Mouse (Mus musculus) spleen, adult 2 months (tissue): ENCODE measurements around the gene Olfr484.

Experiments used
- CTCF ChIP-seq: fragments of 200-500 bp; IDR thresholded peaks from 2 replicates; pipeline ENCODE4 v1.5.1; 2011; ENCODE audit warnings: mild to moderate bottlenecking, inconsistent platforms; ENCODE audit not compliant: insufficient read depth, insufficient read length, insufficient replicate concordance; ENCODE audit errors: extremely low read depth
- POLR2A ChIP-seq: fragments of 200-500 bp; IDR thresholded peaks from 2 replicates; pipeline ENCODE4 v1.6.1; 2011; ENCODE audit warnings: low read depth, low read length, inconsistent platforms

GRCm38 (mm10) chr7:108127349-108127748 lies at the start of gene Olfr484:
- TF ChIP-seq POLR2A (no peak), CTCF (no peak)
